Mouse (Mus musculus): ENCODE results near the gene Hist1h2bh.
A peak's percentile ranks its signal among the peaks of the same experiment; 100 is the strongest.

Hist1h2bh gene

DNA sequence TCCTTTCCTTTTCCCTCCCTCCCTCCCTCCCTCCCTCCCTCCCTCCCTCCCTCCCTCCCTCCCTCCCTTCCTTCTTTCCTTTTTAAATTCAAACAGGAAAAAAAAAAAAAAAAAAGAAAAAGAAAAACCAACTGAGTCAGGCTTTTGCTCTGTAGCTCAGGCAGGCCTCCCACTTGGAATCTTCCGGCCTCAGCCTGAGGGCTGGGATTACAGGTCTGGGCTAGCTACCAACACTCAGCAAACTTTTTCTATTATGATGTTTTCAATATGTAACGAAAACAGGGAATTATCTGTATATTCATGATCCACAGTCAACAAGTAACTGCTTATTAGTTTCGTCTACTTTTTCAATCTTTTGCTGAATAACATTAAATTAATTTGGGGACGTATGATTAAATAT, 40.3 kb downstream of the Hist1h2bh start:
- DNase-seq = no peak

DNA sequence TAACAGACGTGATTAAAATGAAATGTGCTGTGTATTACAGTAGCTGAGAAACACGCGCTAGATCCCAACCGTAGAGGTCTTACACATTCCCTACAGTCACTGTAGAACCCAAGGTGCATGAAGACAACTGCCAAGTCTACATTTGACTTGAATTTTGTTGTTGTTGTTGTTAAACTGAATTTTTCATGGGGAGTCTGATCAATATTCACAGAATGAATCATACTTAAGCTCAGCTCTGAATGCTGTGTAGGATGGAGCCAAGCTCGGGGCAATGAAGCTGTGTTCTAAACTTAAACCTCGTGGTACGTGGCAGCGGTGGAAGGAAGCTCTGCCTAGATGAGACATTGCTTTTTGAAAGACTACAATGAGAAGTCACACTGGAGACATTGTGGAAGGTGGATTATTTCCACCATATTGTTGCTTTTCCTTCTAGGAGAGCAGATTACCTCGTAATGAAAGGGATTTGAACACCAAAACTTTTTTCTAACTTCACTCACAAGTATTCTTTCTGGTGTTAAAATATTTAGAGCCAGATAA, 41.1 kb downstream of the Hist1h2bh start:
- no peak for DNase-seq

DNA sequence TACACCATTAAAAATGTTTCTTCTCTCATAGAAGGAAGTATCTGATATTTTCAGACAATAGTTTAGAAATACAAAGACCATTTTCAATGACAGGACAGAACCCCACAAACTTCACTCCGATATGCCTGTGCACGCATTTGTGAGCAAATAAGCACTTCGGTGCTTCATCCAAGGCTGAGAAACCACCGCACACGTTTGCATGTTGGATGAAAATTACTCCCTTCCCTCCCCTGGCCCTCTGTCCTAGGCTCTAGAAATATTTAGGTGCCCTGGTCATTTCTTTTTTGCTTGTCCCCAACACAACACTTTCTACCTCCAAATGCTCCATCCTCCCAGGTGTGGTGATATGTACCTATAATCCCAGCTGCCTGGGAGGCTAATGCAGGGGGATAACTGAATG, 41.7 kb downstream of the Hist1h2bh start:
- DNase-seq = no peak

DNA sequence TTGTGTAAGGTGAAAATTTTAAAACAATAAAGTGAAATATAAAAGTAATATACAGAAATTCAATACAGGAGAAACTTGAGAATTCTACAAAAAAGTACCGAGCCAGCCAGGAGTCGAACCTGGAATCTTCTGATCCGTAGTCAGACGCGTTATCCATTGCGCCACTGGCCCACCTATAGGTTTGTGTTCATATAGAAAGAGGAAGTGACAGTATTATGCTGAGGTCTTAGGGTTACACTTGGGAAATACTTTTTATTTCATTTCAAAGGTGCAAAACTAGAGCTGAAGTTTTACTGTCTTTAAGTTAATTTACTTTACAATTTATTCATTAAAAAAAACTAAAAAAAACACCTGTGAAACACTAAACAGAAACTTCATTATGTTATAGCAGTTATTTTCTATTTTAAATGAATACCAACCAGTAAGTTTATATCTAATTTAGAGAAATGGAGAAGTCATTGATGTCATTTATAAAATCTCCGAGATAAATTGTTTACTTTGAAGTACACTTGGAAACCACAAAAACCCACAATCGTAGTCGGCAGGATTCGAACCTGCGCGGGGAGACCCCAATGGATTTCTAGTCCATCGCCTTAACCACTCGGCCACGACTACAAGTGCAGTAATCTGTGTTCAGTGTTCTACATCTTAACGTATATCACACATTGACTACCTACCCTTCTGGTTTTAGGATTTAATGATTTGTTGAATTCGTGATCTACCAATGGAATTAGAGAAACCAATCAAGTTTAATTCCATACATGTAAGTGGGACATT, 42.6 kb downstream of the Hist1h2bh start:
- DNase-seq = peak in 1 of 2 experiments; percentile 47

DNA sequence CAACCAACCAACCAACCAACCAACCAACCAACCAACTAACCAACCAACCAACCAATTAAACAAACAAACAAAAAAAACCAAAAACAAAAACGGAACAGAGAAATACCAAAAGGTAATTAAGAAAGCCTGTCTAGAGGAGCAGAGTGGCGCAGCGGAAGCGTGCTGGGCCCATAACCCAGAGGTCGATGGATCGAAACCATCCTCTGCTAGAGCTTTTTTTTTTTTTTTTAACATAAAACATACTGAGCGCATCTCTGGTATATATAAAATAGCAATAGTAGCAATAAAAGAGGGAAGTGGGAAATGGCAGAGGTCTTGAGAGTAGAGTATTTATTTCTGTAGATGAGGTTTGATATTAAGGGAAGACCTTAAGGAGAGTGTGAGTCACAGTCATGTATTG, 43.2 kb downstream of the Hist1h2bh start:
- DNase-seq = no peak

DNA sequence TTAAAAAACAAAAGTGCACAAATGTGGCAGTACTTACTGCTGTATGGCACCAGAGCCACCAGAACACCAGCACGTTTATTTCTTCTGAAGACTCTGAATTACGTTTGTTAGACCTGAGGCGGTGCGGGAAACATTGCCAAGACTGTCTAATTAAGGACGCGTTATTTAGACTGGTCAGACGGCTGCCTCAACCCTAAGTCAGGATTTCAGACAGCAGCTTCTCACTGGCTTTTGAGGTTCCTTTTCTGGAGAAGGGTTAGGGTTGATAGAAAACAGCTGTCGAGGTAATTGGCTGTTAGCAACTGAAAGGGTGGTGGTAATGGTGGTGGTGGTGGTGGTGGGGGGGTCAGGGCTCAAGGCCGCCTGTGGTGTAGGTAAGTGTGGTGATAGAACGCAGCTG, 44.5 kb downstream of the Hist1h2bh start:
- no peak for DNase-seq

DNA sequence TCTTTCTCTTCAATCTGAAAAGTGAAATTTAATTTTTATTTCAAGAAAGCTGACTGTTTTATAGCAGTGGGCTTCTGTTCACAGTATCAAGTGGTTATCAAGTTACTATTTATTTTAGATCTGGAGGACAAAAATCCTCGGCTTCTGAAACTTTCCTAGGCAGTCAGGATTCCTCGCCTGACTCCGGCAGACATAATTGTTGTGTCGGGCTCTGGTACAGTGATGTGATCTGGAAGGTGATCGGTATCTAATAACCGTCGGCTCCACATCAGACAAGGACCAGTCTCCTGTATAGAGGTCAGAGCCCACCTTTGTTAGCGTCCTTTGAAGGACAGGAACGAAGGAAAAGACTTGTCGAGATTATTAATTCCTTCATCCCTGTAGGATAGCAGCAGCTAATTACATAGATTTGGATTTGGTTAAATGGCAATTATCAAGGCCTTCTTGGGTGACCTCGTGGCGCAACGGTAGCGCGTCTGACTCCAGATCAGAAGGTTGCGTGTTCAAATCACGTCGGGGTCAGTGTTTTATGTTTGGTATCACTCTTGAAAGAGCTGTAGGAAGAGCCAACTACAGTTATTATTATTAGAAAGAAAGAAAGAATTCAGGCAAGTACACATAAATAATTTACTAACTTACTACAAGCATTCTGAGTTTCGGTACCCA, 45.4 kb downstream of the Hist1h2bh start:
- no peak for DNase-seq

DNA sequence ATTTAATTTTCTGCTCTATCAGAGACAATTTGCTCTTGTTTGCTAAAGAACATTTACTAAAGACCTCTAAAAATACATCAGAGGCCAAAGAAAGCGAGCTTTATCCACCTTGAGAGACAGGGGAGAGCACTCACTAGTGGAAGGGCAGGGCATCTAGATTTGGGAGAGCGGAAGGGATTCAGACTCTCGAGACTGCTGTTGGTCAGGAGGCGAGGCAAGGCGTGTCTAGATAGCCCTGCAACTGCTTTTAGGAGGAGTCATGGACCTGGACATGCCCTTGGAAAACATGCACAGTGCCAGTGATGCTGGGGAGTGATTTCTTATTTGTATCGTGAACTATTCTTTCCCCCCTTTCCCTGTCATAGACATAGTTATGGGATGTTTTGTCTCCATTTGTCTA, 47.7 kb downstream of the Hist1h2bh start:
- no peak for DNase-seq

DNA sequence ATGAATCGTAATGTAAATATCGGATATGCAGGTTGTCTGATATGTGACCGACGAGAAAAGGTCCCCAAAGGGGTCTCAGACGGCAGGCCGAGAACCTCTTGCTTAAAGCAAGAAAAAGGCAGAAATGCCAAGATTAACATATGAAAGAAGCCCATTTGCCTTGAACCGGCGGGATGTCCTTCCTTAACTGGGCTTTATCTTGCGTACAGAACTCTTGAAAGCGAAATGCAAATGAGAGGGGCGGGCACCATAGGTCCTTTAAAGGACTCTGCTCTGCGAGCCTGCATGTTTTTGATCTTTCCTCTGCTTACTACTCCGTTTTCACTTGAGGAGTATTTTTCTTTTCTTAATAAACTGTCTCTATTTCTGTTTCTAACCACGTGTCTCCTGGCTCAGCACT, 51.2 kb downstream of the Hist1h2bh start:
- DNase-seq = no peak

All from cerebellum, adult 18-20 months (tissue).